Mouse (Mus musculus) kidney, adult 11 months (tissue): ENCODE results near the gene Mageb5.
"Not testable (repeated sequence)": the region's sequence is repeated elsewhere in the genome, so short reads cannot be mapped to it uniquely, and the experiment has no call there.

Experiments
- DNase-seq: peaks from one replicate; pipeline ENCODE4 v3.0.0; 2022

Gene Mageb5

DNA sequence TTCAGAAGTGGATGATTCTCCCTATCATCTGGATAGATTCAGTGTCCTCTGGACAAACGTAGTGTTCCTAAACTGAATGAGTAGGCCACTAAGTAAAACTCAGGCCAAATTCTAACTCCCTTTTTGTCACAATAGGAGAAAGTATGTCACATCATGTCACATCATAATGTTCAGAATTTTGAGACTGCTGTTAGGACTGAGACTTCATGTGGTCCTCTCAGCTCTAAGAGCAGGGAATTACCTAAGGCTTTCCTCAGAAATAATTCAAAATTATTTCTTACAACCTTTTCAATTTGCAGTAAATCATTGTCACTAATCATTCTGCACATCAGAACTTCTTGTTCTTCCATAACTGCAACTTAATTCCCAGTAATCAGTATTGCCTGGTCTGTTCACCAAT lies at the start of gene Mageb5:
Gene Mageb5, minus strand, starts transcription at position 101 of the 400 bp plus-strand sequence.
- DNase-seq, result not testable (repeated sequence)

DNA sequence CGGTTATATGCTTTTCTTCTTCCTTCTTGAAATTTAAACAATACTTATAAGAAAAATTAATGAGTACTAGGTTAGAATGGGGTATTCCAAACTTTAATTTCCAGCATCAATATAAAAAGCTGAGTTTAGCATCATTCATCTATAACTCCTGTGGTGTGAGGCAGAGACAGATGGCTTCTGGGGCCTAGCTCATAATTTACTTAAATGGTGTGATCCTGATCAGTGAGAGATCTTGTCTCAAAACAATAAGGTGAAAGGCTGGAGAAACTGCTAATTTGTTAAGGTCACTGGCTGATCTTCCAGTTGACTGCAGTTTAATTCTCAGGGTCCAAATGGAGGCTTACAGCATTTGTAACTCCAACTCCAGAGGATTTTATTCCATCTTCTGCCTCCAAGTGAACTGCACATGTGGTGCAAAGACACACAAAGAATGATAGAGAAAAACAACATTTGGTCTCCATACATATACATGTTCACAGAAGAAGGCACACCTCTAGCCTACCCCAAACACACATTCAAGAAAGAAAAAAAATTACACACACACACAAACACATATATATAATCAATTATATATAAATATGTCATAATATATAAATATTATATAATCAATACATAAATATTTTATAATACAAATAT lies 23.1 kb downstream of the Mageb5 start:
- not testable (repeated sequence) for DNase-seq
